Mouse (Mus musculus): ENCODE data around the gene Kcnk5. TPM values are rescaled to one million over a fixed set of nuclear protein-coding genes. Genes with fewer than 3 reads are reported as not detected.

The Kcnk5 gene
- polyA plus RNA-seq, 1 experiment from 2014 or later: 1.8 TPM

GRCm38 (mm10) chr14:20217299-20217864 is 35.8 kb upstream of the Kcnk5 start:
- Histone ChIP-seq H3K27me3 (no peaks in the 10 kb centered on the region), H3K4me2 (no peak overlapping the region), H3K27ac (no peak overlapping the region), H3K9ac (no peak overlapping the region), H3K9me3 (replicated peaks) (no peaks in the 10 kb centered on the region), H3K36me3 (no peaks in the 10 kb centered on the region), H3K4me3 (no peak overlapping the region), H3K4me1 (replicated peaks) (no peaks in the 10 kb centered on the region)
- WGBS: 57% methylated on average over 3 of the region's 3 CpGs
- no peak for ATAC-seq (replicated peaks; ENCODE audit: insufficient number of reproducible peaks, insufficient read depth, low FRiP score, low read depth)

GRCm38 (mm10) chr14:20216561-20217298 is 35.1 kb upstream of the Kcnk5 start:
- H3K4me3 ChIP-seq: no peak overlapping the region
- H3K4me1 ChIP-seq (replicated peaks): no peaks in the 10 kb centered on the region
- no peaks in the 10 kb centered on the region for H3K9me3 ChIP-seq (replicated peaks)
- H3K27ac ChIP-seq: no peak overlapping the region
- 83% methylated on average over 7 of the region's 7 CpGs for WGBS
- no peak for ATAC-seq (replicated peaks; ENCODE audit: insufficient number of reproducible peaks, insufficient read depth, low FRiP score, low read depth)
- no peaks in the 10 kb centered on the region for H3K36me3 ChIP-seq
- H3K4me2 ChIP-seq: no peak overlapping the region
- H3K27me3 ChIP-seq: no peaks in the 10 kb centered on the region
- no peak overlapping the region for H3K9ac ChIP-seq

- Histone ChIP-seq H3K36me3 (no peaks in the 10 kb centered on the region), H3K4me2 (no peak overlapping the region), H3K27ac (no peak overlapping the region), H3K9ac (no peak overlapping the region), H3K4me3 (no peak overlapping the region), H3K27me3 (no peaks in the 10 kb centered on the region), H3K9me3 (replicated peaks) (no peaks in the 10 kb centered on the region), H3K4me1 (replicated peaks) (no peaks in the 10 kb centered on the region)
- no peak for ATAC-seq (replicated peaks; ENCODE audit: insufficient number of reproducible peaks, insufficient read depth, low FRiP score, low read depth)
- WGBS: 33% methylated on average over 5 of the region's 5 CpGs
Observed at GRCm38 (mm10) chr14:20215826-20216225, 34.2 kb upstream of the Kcnk5 start.

- ATAC-seq (replicated peaks; ENCODE audit: insufficient number of reproducible peaks, insufficient read depth, low FRiP score, low read depth): no peak
- no peaks in the 10 kb centered on the region for H3K36me3 ChIP-seq
- 66% methylated on average over 7 of the region's 7 CpGs for WGBS
Observed at GRCm38 (mm10) chr14:20214125-20214524, 32.5 kb upstream of the Kcnk5 start.

GRCm38 (mm10) chr14:20211754-20212601 is 30.4 kb upstream of the Kcnk5 start:
- no peak for ATAC-seq (replicated peaks; ENCODE audit: insufficient number of reproducible peaks, insufficient read depth, low FRiP score, low read depth)
- H3K4me2 ChIP-seq: no peak overlapping the region
- no peak overlapping the region for H3K9ac ChIP-seq
- WGBS: 55% methylated on average over 9 of the region's 9 CpGs
- H3K4me3 ChIP-seq: no peak overlapping the region
- H3K9me3 ChIP-seq (replicated peaks): no peaks in the 10 kb centered on the region
- H3K4me1 ChIP-seq (replicated peaks): peaks cover 5% of the 10 kb centered on the region; the same call in 1 of the 2 replicates
- no peak overlapping the region for H3K27ac ChIP-seq
- no peaks in the 10 kb centered on the region for H3K27me3 ChIP-seq
- H3K36me3 ChIP-seq: no peaks in the 10 kb centered on the region

More at GRCm38 (mm10) chr14:20214125-20214524, 32.5 kb upstream of the Kcnk5 start:
- no peaks in the 10 kb centered on the region for H3K4me1 ChIP-seq (replicated peaks)
- no peaks in the 10 kb centered on the region for H3K27me3 ChIP-seq
- no peak overlapping the region for H3K9ac ChIP-seq
- no peak overlapping the region for H3K27ac ChIP-seq
- H3K9me3 ChIP-seq (replicated peaks): no peaks in the 10 kb centered on the region
- no peak overlapping the region for H3K4me2 ChIP-seq
- no peak overlapping the region for H3K4me3 ChIP-seq

GRCm38 (mm10) chr14:20209926-20210325 is 28.3 kb upstream of the Kcnk5 start:
- WGBS: 73% methylated on average over 7 of the region's 7 CpGs
- Histone ChIP-seq H3K4me2 (no peak overlapping the region), H3K4me3 (no peak overlapping the region), H3K9ac (no peak overlapping the region), H3K9me3 (replicated peaks) (no peaks in the 10 kb centered on the region), H3K36me3 (no peaks in the 10 kb centered on the region), H3K4me1 (replicated peaks) (peaks cover 5% of the 10 kb centered on the region; the same call in 1 of the 2 replicates), H3K27me3 (no peaks in the 10 kb centered on the region), H3K27ac (no peak overlapping the region)
- ATAC-seq (replicated peaks; ENCODE audit: insufficient number of reproducible peaks, insufficient read depth, low FRiP score, low read depth): no peak

GRCm38 (mm10) chr14:20208435-20208834 is 26.8 kb upstream of the Kcnk5 start:
- ATAC-seq (replicated peaks; ENCODE audit: insufficient number of reproducible peaks, insufficient read depth, low FRiP score, low read depth): no peak
- WGBS: 14% methylated on average over 6 of the region's 6 CpGs
- H3K4me1 ChIP-seq (replicated peaks): peaks cover 5% of the 10 kb centered on the region; the same call in 1 of the 2 replicates
- no peaks in the 10 kb centered on the region for H3K27me3 ChIP-seq
- H3K4me3 ChIP-seq: no peak overlapping the region
- H3K9ac ChIP-seq: no peak overlapping the region
- H3K36me3 ChIP-seq: no peaks in the 10 kb centered on the region
- no peak overlapping the region for H3K4me2 ChIP-seq
- no peaks in the 10 kb centered on the region for H3K9me3 ChIP-seq (replicated peaks)
- H3K27ac ChIP-seq: no peak overlapping the region

GRCm38 (mm10) chr14:20205747-20206146 is 24.1 kb upstream of the Kcnk5 start:
- ATAC-seq (replicated peaks; ENCODE audit: insufficient number of reproducible peaks, insufficient read depth, low FRiP score, low read depth): no peak
- H3K36me3 ChIP-seq: no peaks in the 10 kb centered on the region
- H3K27ac ChIP-seq: no peak overlapping the region
- peaks cover 5% of the 10 kb centered on the region; the same call in 1 of the 2 replicates for H3K4me1 ChIP-seq (replicated peaks)
- no peaks in the 10 kb centered on the region for H3K9me3 ChIP-seq (replicated peaks)
- H3K4me3 ChIP-seq: no peak overlapping the region
- no peak overlapping the region for H3K4me2 ChIP-seq
- 77% methylated on average over 4 of the region's 4 CpGs for WGBS
- no peaks in the 10 kb centered on the region for H3K27me3 ChIP-seq
- no peak overlapping the region for H3K9ac ChIP-seq

- WGBS: 63% methylated on average over 4 of the region's 4 CpGs
- Histone ChIP-seq H3K4me3 (no peak overlapping the region), H3K27ac (no peak overlapping the region), H3K27me3 (no peaks in the 10 kb centered on the region), H3K9me3 (replicated peaks) (no peaks in the 10 kb centered on the region), H3K9ac (no peak overlapping the region), H3K36me3 (no peaks in the 10 kb centered on the region), H3K4me1 (replicated peaks) (peaks cover 2% of the 10 kb centered on the region; the same call in 1 of the 2 replicates), H3K4me2 (no peak overlapping the region)
- ATAC-seq (replicated peaks; ENCODE audit: insufficient number of reproducible peaks, insufficient read depth, low FRiP score, low read depth): no peak
Observed at GRCm38 (mm10) chr14:20203301-20203700, 21.7 kb upstream of the Kcnk5 start.

- 91% methylated on average over 5 of the region's 5 CpGs for WGBS
- ATAC-seq (replicated peaks; ENCODE audit: insufficient number of reproducible peaks, insufficient read depth, low FRiP score, low read depth): no peak
- no peak overlapping the region for H3K9ac ChIP-seq
Observed at GRCm38 (mm10) chr14:20202655-20203181, 21.1 kb upstream of the Kcnk5 start.

GRCm38 (mm10) chr14:20201066-20201683 is 19.6 kb upstream of the Kcnk5 start:
- no peak for ATAC-seq (replicated peaks; ENCODE audit: insufficient number of reproducible peaks, insufficient read depth, low FRiP score, low read depth)
- Histone ChIP-seq H3K9me3 (replicated peaks) (no peaks in the 10 kb centered on the region), H3K36me3 (no peaks in the 10 kb centered on the region), H3K9ac (no peak overlapping the region), H3K27ac (no peak overlapping the region), H3K27me3 (no peaks in the 10 kb centered on the region), H3K4me2 (no peak overlapping the region), H3K4me3 (no peak overlapping the region), H3K4me1 (replicated peaks) (no peaks in the 10 kb centered on the region)
- WGBS: 58% methylated on average over 8 of the region's 8 CpGs

More at GRCm38 (mm10) chr14:20202655-20203181, 21.1 kb upstream of the Kcnk5 start:
- Histone ChIP-seq H3K4me2 (no peak overlapping the region), H3K4me3 (no peak overlapping the region), H3K9me3 (replicated peaks) (no peaks in the 10 kb centered on the region), H3K4me1 (replicated peaks) (no peaks in the 10 kb centered on the region), H3K27ac (no peak overlapping the region), H3K27me3 (no peaks in the 10 kb centered on the region), H3K36me3 (no peaks in the 10 kb centered on the region)

Data from heart, embryonic 15.5 days (tissue).